Mouse (Mus musculus): Measurements from ENCODE around the gene Gfm2. TPM values are rescaled to one million over a fixed set of nuclear protein-coding genes. Genes with fewer than 3 reads are reported as not detected.

Gfm2 gene
- polyA plus RNA-seq, 1 experiment = 13.7 TPM

DNA sequence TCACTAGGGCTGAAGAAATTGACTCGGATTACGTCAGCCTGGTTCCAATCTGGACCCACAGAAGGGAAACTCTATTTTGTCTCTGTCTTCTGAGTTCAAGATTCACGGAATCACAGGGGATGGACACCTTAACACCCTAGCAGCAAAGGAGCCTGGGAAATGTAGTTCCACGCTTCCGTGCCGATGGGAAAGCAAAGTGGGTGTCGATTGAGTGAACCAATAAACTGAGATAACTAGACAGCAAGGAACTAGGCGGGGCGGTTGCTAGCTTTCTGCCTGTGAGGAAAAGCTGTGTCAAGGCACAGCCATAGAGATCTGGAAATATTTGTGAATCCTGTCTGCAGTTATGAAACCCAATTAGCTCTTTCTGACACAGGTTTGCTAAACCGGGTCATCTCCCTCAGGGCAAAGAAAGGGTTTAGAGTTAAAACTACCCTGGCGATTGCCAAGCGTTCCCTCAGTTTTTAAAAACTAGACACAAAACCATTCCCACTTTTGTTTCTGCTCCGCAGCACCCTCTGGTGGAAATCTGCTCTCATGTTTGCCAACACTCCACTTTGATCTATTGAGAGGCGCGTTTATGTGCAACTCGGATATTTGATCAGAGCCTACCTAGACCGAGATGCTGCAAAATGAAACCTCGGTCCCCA lies 67.4 kb downstream of the Gfm2 start:
- no peaks in the 10 kb centered on the region for H3K36me3 ChIP-seq (ENCODE audit: control insufficient read depth, insufficient read depth)
- H3K79me3 ChIP-seq (ENCODE audit: low read depth) = no peaks in the 10 kb centered on the region
- H3K27me3 ChIP-seq (ENCODE audit: control insufficient read depth, insufficient read depth, insufficient read length) = no peaks in the 10 kb centered on the region
- no peak overlapping the region for H3ac ChIP-seq (ENCODE audit: control insufficient read depth, insufficient read length, low read depth)
- H3K79me2 ChIP-seq (ENCODE audit: control insufficient read depth, insufficient read depth) = no peaks in the 10 kb centered on the region
- no peak overlapping the region for H3K4me3 ChIP-seq (ENCODE audit: insufficient read depth, poor library complexity, severe bottlenecking)
- TF ChIP-seq FOSL1 (IDR thresholded peaks at IDR 0.05; ENCODE audit: insufficient read depth, low read length, poor library complexity, severe bottlenecking) = no peak
- peak; percentile 4 for TF ChIP-seq CTCF (IDR thresholded peaks at IDR 0.05; ENCODE audit: control insufficient read depth, insufficient read depth, insufficient read length)

DNA sequence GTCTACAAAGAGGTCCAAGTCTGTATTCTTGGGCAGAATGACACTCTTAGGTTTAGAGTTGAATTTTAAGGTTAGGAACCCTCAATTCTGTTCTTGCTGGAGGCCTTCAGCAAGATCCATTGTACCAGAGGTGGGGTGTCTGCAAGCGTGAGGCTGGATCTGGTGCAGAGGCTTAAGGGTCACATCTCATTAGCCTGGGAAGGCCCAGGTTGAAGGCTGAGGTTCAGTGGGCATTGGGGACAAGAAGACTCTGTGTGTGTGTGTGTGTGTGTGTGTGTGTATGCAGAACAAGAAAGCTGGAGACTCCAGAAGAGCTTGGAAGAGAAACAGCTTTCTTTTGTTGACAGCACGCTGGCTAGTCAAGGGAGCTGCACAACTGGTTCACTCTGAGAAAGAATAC lies 68.3 kb downstream of the Gfm2 start:
- Histone ChIP-seq H3ac (ENCODE audit: control insufficient read depth, insufficient read length, low read depth) (no peak overlapping the region), H3K4me3 (ENCODE audit: insufficient read depth, poor library complexity, severe bottlenecking) (no peak overlapping the region), H3K36me3 (ENCODE audit: control insufficient read depth, insufficient read depth) (no peaks in the 10 kb centered on the region), H3K27me3 (ENCODE audit: control insufficient read depth, insufficient read depth, insufficient read length) (no peaks in the 10 kb centered on the region), H3K79me2 (ENCODE audit: control insufficient read depth, insufficient read depth) (no peaks in the 10 kb centered on the region), H3K79me3 (ENCODE audit: low read depth) (no peaks in the 10 kb centered on the region)
- TF ChIP-seq MYOG (IDR thresholded peaks at IDR 0.05; ENCODE audit: control insufficient read depth, extremely low read depth, insufficient read length) (no peak), MYOD1 (IDR thresholded peaks at IDR 0.05; ENCODE audit: control insufficient read depth, insufficient read length, low read depth) (no peak), MAX (IDR thresholded peaks at IDR 0.05) (no peak), USF1 (IDR thresholded peaks at IDR 0.05; ENCODE audit: low read depth) (no peak), CEBPB (IDR thresholded peaks at IDR 0.05; ENCODE audit: low read depth) (no peak), CTCF (IDR thresholded peaks at IDR 0.05; ENCODE audit: control insufficient read depth, insufficient read depth, insufficient read length) (no peak), FOSL1 (IDR thresholded peaks at IDR 0.05; ENCODE audit: insufficient read depth, low read length, poor library complexity, severe bottlenecking) (no peak)

- Histone ChIP-seq H3K4me3 (ENCODE audit: insufficient read depth, poor library complexity, severe bottlenecking) (no peak overlapping the region), H3ac (ENCODE audit: control insufficient read depth, insufficient read length, low read depth) (no peak overlapping the region), H3K36me3 (ENCODE audit: control insufficient read depth, insufficient read depth) (no peaks in the 10 kb centered on the region), H3K27me3 (ENCODE audit: control insufficient read depth, insufficient read depth, insufficient read length) (no peaks in the 10 kb centered on the region), H3K79me2 (ENCODE audit: control insufficient read depth, insufficient read depth) (no peaks in the 10 kb centered on the region), H3K79me3 (ENCODE audit: low read depth) (no peaks in the 10 kb centered on the region)
- TF ChIP-seq MYOD1 (IDR thresholded peaks at IDR 0.05; ENCODE audit: control insufficient read depth, insufficient read length, low read depth) (no peak), CEBPB (IDR thresholded peaks at IDR 0.05; ENCODE audit: low read depth) (no peak), MAX (IDR thresholded peaks at IDR 0.05) (no peak), FOSL1 (IDR thresholded peaks at IDR 0.05; ENCODE audit: insufficient read depth, low read length, poor library complexity, severe bottlenecking) (no peak), CTCF (IDR thresholded peaks at IDR 0.05; ENCODE audit: control insufficient read depth, insufficient read depth, insufficient read length) (no peak), MYOG (IDR thresholded peaks at IDR 0.05; ENCODE audit: control insufficient read depth, extremely low read depth, insufficient read length) (no peak), USF1 (IDR thresholded peaks at IDR 0.05; ENCODE audit: low read depth) (no peak)
Measured at GRCm38 (mm10) chr13:97207472-97208111, 69.9 kb downstream of the Gfm2 start.

- no peaks in the 10 kb centered on the region for H3K27me3 ChIP-seq (ENCODE audit: control insufficient read depth, insufficient read depth, insufficient read length)
- no peak overlapping the region for H3K4me3 ChIP-seq (ENCODE audit: insufficient read depth, poor library complexity, severe bottlenecking)
Measured at GRCm38 (mm10) chr13:97208112-97208478, 70.4 kb downstream of the Gfm2 start.

DNA sequence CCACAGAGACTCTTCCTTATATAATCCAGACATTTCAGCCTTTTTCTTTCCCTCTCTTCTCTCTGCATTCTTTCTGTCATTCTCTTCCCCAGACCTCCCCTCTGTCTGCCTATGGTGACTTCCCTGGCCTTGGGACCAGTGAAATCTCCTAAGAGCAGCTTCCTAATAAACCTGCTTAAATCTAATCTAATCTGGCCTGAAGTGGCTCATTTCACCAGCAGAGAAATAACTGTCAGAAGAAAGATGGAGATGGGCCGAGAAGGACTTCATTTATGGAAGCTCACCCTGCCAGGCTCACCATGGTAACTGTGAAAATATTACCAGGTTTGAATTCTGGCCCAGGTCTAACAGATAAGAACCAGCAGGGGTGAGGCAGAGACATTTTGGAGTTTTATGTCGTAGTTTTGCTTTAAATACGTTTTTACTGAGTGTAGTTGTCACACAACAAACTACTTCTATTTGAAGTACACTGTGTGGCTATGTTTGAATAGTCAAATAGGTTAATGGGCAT lies 70.8 kb downstream of the Gfm2 start:
- Histone ChIP-seq H3K27me3 (ENCODE audit: control insufficient read depth, insufficient read depth, insufficient read length) (no peaks in the 10 kb centered on the region), H3K79me3 (ENCODE audit: low read depth) (no peaks in the 10 kb centered on the region), H3K36me3 (ENCODE audit: control insufficient read depth, insufficient read depth) (no peaks in the 10 kb centered on the region), H3K79me2 (ENCODE audit: control insufficient read depth, insufficient read depth) (no peaks in the 10 kb centered on the region), H3K4me3 (ENCODE audit: insufficient read depth, poor library complexity, severe bottlenecking) (no peak overlapping the region), H3ac (ENCODE audit: control insufficient read depth, insufficient read length, low read depth) (no peak overlapping the region)
- TF ChIP-seq USF1 (IDR thresholded peaks at IDR 0.05; ENCODE audit: low read depth) = no peak
- TF ChIP-seq MAX (IDR thresholded peaks at IDR 0.05) = no peak
- TF ChIP-seq CEBPB (IDR thresholded peaks at IDR 0.05; ENCODE audit: low read depth) = no peak
- TF ChIP-seq MYOD1 (IDR thresholded peaks at IDR 0.05; ENCODE audit: control insufficient read depth, insufficient read length, low read depth) = no peak
- TF ChIP-seq MYOG (IDR thresholded peaks at IDR 0.05; ENCODE audit: control insufficient read depth, extremely low read depth, insufficient read length) = no peak
- no peak for TF ChIP-seq CTCF (IDR thresholded peaks at IDR 0.05; ENCODE audit: control insufficient read depth, insufficient read depth, insufficient read length)
- TF ChIP-seq FOSL1 (IDR thresholded peaks at IDR 0.05; ENCODE audit: insufficient read depth, low read length, poor library complexity, severe bottlenecking) = no peak

More at GRCm38 (mm10) chr13:97208112-97208478, 70.4 kb downstream of the Gfm2 start:
- no peaks in the 10 kb centered on the region for H3K79me3 ChIP-seq (ENCODE audit: low read depth)
- no peak overlapping the region for H3ac ChIP-seq (ENCODE audit: control insufficient read depth, insufficient read length, low read depth)
- no peaks in the 10 kb centered on the region for H3K79me2 ChIP-seq (ENCODE audit: control insufficient read depth, insufficient read depth)
- H3K36me3 ChIP-seq (ENCODE audit: control insufficient read depth, insufficient read depth) = no peaks in the 10 kb centered on the region
- TF ChIP-seq FOSL1 (IDR thresholded peaks at IDR 0.05; ENCODE audit: insufficient read depth, low read length, poor library complexity, severe bottlenecking) = no peak
- no peak for TF ChIP-seq CEBPB (IDR thresholded peaks at IDR 0.05; ENCODE audit: low read depth)
- TF ChIP-seq MYOD1 (IDR thresholded peaks at IDR 0.05; ENCODE audit: control insufficient read depth, insufficient read length, low read depth) = no peak
- no peak for TF ChIP-seq MYOG (IDR thresholded peaks at IDR 0.05; ENCODE audit: control insufficient read depth, extremely low read depth, insufficient read length)
- TF ChIP-seq USF1 (IDR thresholded peaks at IDR 0.05; ENCODE audit: low read depth) = no peak
